Comparison of ENCODE assay signal across 16 mouse cellular contexts in genomic region chr6:37401928-37402327, GRCm38 (mm10). TPM values are rescaled to one million over a fixed set of nuclear protein-coding genes. Genes with fewer than 3 reads are reported as not detected.
DNase-seq lines count a peak whose midpoint lies in the region; ATAC-seq and TF ChIP-seq lines count a peak whose summit lies in the region.
"Had no signal": no experiment of that assay in that cellular context is flagged by ENCODE, and none has a peak within 500 bp of the region (broad histone marks: within the 10 kb centered on the region; RNA-seq: fewer than 3 reads in every experiment).

No protein-coding gene starts in this region.

- no peak for ATAC-seq in heart, postnatal 0 days (ENCODE audit: insufficient read depth, low read depth)
- ATAC-seq in limb, embryonic 14.5 days (ENCODE audit: low FRiP score, low read depth) = no peak
- ATAC-seq: forebrain, embryonic 15.5 days had no signal

- H3K9ac ChIP-seq in heart, postnatal 0 days (replicated peaks; ENCODE audit: low read depth, low read length) = no peak overlapping the region
- H3K9ac ChIP-seq in limb, embryonic 14.5 days (ENCODE audit: low read depth, low read length, severe bottlenecking) = no peak overlapping the region
- H3K9ac ChIP-seq: forebrain, embryonic 15.5 days; limb, embryonic 13.5 days had no signal

- H3K27me3 ChIP-seq in kidney, adult 2 months (replicated peaks; ENCODE audit: control insufficient read depth, insufficient read depth, low read length) = no peaks in the 10 kb centered on the region
- H3K27me3 ChIP-seq in heart, postnatal 0 days (ENCODE audit: control insufficient read depth, insufficient read depth, low read length) = no peaks in the 10 kb centered on the region
- no peaks in the 10 kb centered on the region for H3K27me3 ChIP-seq in limb, embryonic 14.5 days (ENCODE audit: control insufficient read depth, insufficient read depth, low read length)
- H3K27me3 ChIP-seq: forebrain, embryonic 15.5 days; limb, embryonic 13.5 days had no signal

- no peak for TF ChIP-seq POLR2A in kidney, adult 2 months (IDR thresholded peaks at IDR 0.05; ENCODE audit: low read depth, low read length)
- no peak for TF ChIP-seq POLR2A in limb, embryonic 14.5 days (IDR thresholded peaks at IDR 0.05; ENCODE audit: borderline replicate concordance, extremely low read depth, insufficient read depth, insufficient read length)

- H3K4me3 ChIP-seq in kidney, adult 2 months (ENCODE audit: insufficient read depth, low read depth, low read length) = no peak overlapping the region
- no peak overlapping the region for H3K4me3 ChIP-seq in heart, postnatal 0 days (ENCODE audit: low read depth, low read length)
- H3K4me3 ChIP-seq in limb, embryonic 14.5 days (replicated peaks; ENCODE audit: low read length) = no peak overlapping the region
- H3K4me3 ChIP-seq: forebrain, embryonic 15.5 days; limb, embryonic 13.5 days had no signal

- peak; percentile 88 for DNase-seq in heart, adult 11 months
- DNase-seq in heart, adult 18-20 months = no peak
- no peak for DNase-seq in kidney, adult 2 months
- no peak for DNase-seq in kidney, adult 8-10 months
- no peak for DNase-seq in heart, postnatal 0 days (ENCODE audit: low spot score)
- no peak for DNase-seq in limb, embryonic 14.5 days (ENCODE audit: low spot score)
- no peak for DNase-seq in adrenal gland, adult 18-20 months (ENCODE audit: low spot score in 2 of 2)
- DNase-seq in adrenal gland, postnatal 14 days = no peak
- DNase-seq: adrenal gland, postnatal 36 days; gastrocnemius, postnatal 25 days; layer of hippocampus, postnatal 36 days; lung, postnatal 14 days; midbrain, embryonic 14.5 days; spleen, adult 18-20 months had no signal

- H3K4me2 ChIP-seq in heart, postnatal 0 days (ENCODE audit: low read depth, low read length) = no peak overlapping the region
- H3K4me2 ChIP-seq in limb, embryonic 14.5 days (replicated peaks; ENCODE audit: low read depth, low read length, severe bottlenecking) = no peak overlapping the region
- H3K4me2 ChIP-seq: forebrain, embryonic 15.5 days; limb, embryonic 13.5 days had no signal

- no peaks in the 10 kb centered on the region for H3K9me3 ChIP-seq in heart, postnatal 0 days (replicated peaks; ENCODE audit: control insufficient read depth, low read length)
- no peaks in the 10 kb centered on the region for H3K9me3 ChIP-seq in limb, embryonic 14.5 days (ENCODE audit: control insufficient read depth, low read length)
- H3K9me3 ChIP-seq: forebrain, embryonic 15.5 days; limb, embryonic 13.5 days had no signal

- H3K4me1 ChIP-seq in kidney, adult 2 months (ENCODE audit: control insufficient read depth, insufficient read depth, low read length) = peaks cover 46% of the 10 kb centered on the region
- peaks cover 58% of the 10 kb centered on the region for H3K4me1 ChIP-seq in heart, postnatal 0 days (ENCODE audit: control insufficient read depth, insufficient read depth)
- peaks cover 52% of the 10 kb centered on the region for H3K4me1 ChIP-seq in limb, embryonic 14.5 days (ENCODE audit: control insufficient read depth, insufficient read depth, low read length)
- H3K4me1 ChIP-seq: forebrain, embryonic 15.5 days had no signal

- TF ChIP-seq CTCF in kidney, adult 2 months (conservative IDR thresholded peaks at IDR 0.05; ENCODE audit: insufficient read depth, insufficient read length, low read depth, low read length) = no peak
- no peak for TF ChIP-seq CTCF in heart, postnatal 0 days (IDR thresholded peaks at IDR 0.05; ENCODE audit: low read depth)

- no peak for TF ChIP-seq EP300 in heart, postnatal 0 days (IDR thresholded peaks at IDR 0.05; ENCODE audit: low read depth)

- H3K27ac ChIP-seq in kidney, adult 2 months (ENCODE audit: insufficient read depth, low read depth, low read length) = peak overlapping the region; percentile 4; the same call in 1 of the 2 replicates
- H3K27ac ChIP-seq in heart, postnatal 0 days (ENCODE audit: low read depth) = peak overlapping the region; percentile 72
- peak overlapping the region; percentile 33; the same call in 1 of the 2 replicates for H3K27ac ChIP-seq in limb, embryonic 14.5 days (replicated peaks; ENCODE audit: low read depth, low read length)
- H3K27ac ChIP-seq: forebrain, embryonic 15.5 days; limb, embryonic 13.5 days had no signal

- WGBS in kidney, adult 2 months = 23% methylated on average over 7 of the region's 7 CpGs
- 35% methylated on average over 7 of the region's 7 CpGs for WGBS in heart, postnatal 0 days
- 28% methylated on average over 7 of the region's 7 CpGs for WGBS in limb, embryonic 14.5 days

- H3K36me3 ChIP-seq in kidney, adult 2 months (ENCODE audit: control insufficient read depth, insufficient read depth, low read length) = no peaks in the 10 kb centered on the region
- H3K36me3 ChIP-seq in heart, postnatal 0 days (replicated peaks; ENCODE audit: control insufficient read depth, insufficient read depth, low read length) = no peaks in the 10 kb centered on the region
- H3K36me3 ChIP-seq in limb, embryonic 14.5 days (ENCODE audit: control insufficient read depth, insufficient read depth, low read length) = peaks cover 6% of the 10 kb centered on the region
- H3K36me3 ChIP-seq: forebrain, embryonic 15.5 days had no signal

RNA-seq across cellular contexts. Expression of gene Creb3l2, which starts 40.0 kb away (rescaled TPM):
- 10 to 100 TPM; 23.2 to 24.1 TPM for total RNA-seq in heart, adult 18-20 months (2021)
- polyA plus RNA-seq in kidney, adult 2 months (2012; rRNA removed) = 23.3 and 25.0 TPM in 2 replicates
- total RNA-seq in heart, postnatal 0 days (2014; rRNA removed; ENCODE audit: low replicate concordance) = 32.4 and 39.7 TPM in 2 replicates
- polyA plus RNA-seq in heart, postnatal 0 days (2015; fragmentation: Nextera tagmentation; extraction: Ambion mirVana) = 16.3 TPM in 2 replicates
- polyA plus RNA-seq in limb, embryonic 14.5 days (2012; rRNA removed) = 51.7 and 60.1 TPM in 2 replicates
- 44.4 and 48.2 TPM in 2 replicates for polyA plus RNA-seq in limb, embryonic 14.5 days (2014; fragmentation: Nextera tagmentation; extraction: Ambion mirVana)
- 10 to 100 TPM; 60.1 to 71.2 TPM for total RNA-seq in adrenal gland, adult 18-20 months (2021)
- 50.0 and 50.8 TPM in 2 replicates for total RNA-seq in adrenal gland, postnatal 14 days (2021)

Comparison
In these comparisons a context has a peak if more than half of its experiments do, and no peak if none do; other contexts are left out.
1. H3K27ac ChIP-seq: peak in every context shown above with its lines; median percentile 72 in heart, postnatal 0 days; 33 in limb, embryonic 14.5 days; 4 in kidney, adult 2 months.